Mouse (Mus musculus) hindbrain, embryonic 11.5 days (tissue): ENCODE measurements at regions not wholly inside any gene's neighbourhood (a gene's known extent, or its start where the extent isn't known, plus 50 kb on each side); places are given as distances from the start of the nearest gene placed in this dataset.

Experiments
- ATAC-seq: fragments of 200-750 bp; cut with Nextera tagmentation; 2 replicates; pipeline ENCODE4 v1.8.0; 2017; ENCODE audit warnings: mild to moderate bottlenecking, moderate TSS enrichment, moderate library complexity; ENCODE audit not compliant: low FRiP score
- DNase-seq: peaks from one replicate; pipeline ENCODE4 v3.0.0-alpha.2; 2015; ENCODE audit warnings: low spot score
- H3K27ac ChIP-seq: fragments of 300-500 bp; sonication (generic); 2 replicates; pipeline ENCODE4 v1.5.1; 2014; ENCODE audit warnings: mild to moderate bottlenecking, low read depth, low read length
- H3K27me3 ChIP-seq: fragments of 300-500 bp; sonication (generic); 2 replicates; pipeline ENCODE4 v1.6.1; 2014; ENCODE audit warnings: mild to moderate bottlenecking, low read length, moderate library complexity, mixed read lengths; ENCODE audit not compliant: control insufficient read depth, insufficient read depth
- H3K36me3 ChIP-seq: fragments of 300-500 bp; sonication (generic); 2 replicates; pipeline ENCODE4 v1.6.1; 2014; ENCODE audit warnings: mild to moderate bottlenecking, low read length, moderate library complexity, mixed read lengths; ENCODE audit not compliant: control insufficient read depth, insufficient read depth
- H3K4me1 ChIP-seq: fragments of 300-500 bp; sonication (generic); replicated peaks from 2 replicates; pipeline ENCODE4 v1.6.1; 2014; ENCODE audit warnings: low read length, mixed read lengths; ENCODE audit not compliant: control insufficient read depth, insufficient read depth
- H3K4me2 ChIP-seq: fragments of 300-500 bp; sonication (generic); replicated peaks from 2 replicates; pipeline ENCODE4 v1.6.1; 2014; ENCODE audit warnings: mild to moderate bottlenecking, low read depth, low read length
- H3K4me3 ChIP-seq: fragments of 300-500 bp; sonication (generic); 2 replicates; pipeline ENCODE4 v1.5.1; 2014; ENCODE audit warnings: low read depth, low read length
- H3K9ac ChIP-seq: fragments of 300-500 bp; sonication (generic); 2 replicates; pipeline ENCODE4 v1.6.1; 2014; ENCODE audit warnings: low read depth, low read length
- H3K9me3 ChIP-seq: fragments of 300-500 bp; sonication (generic); 2 replicates; pipeline ENCODE4 v1.6.1; 2016; ENCODE audit warnings: low read length; ENCODE audit not compliant: control insufficient read depth
- WGBS: fragments of 180-500 bp; shearing (Covaris S2); extraction: QIAGEN DNeasy Blood & Tissue Kit; methylation state at CpG from one replicate; pipeline ENCODE4 v1.1.7; 2014; 5-methylcytosine and 5-hydroxymethylcytosine counted together

DNA sequence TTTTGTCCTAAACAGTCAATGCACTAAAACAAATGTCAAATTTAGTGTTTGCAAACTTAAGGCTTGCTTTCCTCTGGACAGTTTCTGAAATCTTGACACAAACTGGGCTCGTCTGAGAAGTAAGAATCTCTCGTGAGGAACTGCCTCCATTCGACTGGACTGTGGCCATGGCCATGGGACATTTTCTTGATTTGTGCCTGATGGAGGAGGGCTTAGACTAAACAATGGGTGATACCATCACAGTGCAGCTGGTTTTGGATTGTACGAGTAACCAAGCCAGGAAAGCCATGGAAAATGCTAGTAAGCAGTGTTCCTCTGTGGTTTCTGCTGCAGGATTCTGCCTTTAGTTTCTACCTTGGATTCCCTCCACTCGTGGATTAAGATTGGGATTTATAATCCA lies 121.0 kb upstream of the Mmadhc start:
- ATAC-seq (no peak), DNase-seq (no peak)
- H3K4me1 ChIP-seq, result no peaks in the 10 kb centered on the region
- H3K27ac ChIP-seq, result no peak overlapping the region
- H3K9ac ChIP-seq, result no peak overlapping the region
- no peaks in the 10 kb centered on the region for H3K9me3 ChIP-seq
- H3K4me2 ChIP-seq, result no peak overlapping the region
- H3K27me3 ChIP-seq, result no peaks in the 10 kb centered on the region
- no peak overlapping the region for H3K4me3 ChIP-seq
- H3K36me3 ChIP-seq, result no peaks in the 10 kb centered on the region
- 83% methylated on average over 5 of the region's 5 CpGs for WGBS

DNA sequence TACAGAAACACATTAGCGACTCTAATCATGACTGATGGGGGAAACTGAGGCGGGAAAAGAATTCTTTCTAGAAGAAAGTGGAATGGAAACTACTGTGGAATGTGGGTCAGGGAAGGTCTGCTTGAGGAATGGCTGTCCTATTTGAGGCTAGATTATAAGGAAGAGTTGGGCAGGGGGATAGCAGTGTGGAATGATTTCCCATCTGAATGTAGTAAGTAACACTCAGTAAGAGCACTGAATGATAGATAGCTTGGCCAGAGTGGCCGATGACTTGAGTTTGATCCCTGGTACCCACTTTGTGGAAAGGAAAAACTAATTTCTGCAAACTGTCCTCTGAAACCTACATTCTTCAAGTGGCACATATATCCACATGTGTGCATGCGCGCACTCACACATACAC lies 120.5 kb upstream of the Mmadhc start:
- H3K9me3 ChIP-seq, result no peaks in the 10 kb centered on the region
- H3K4me1 ChIP-seq, result no peaks in the 10 kb centered on the region
- 97% methylated on average over 5 of the region's 5 CpGs for WGBS
- no peaks in the 10 kb centered on the region for H3K27me3 ChIP-seq
- no peak for ATAC-seq
- H3K36me3 ChIP-seq, result no peaks in the 10 kb centered on the region
- no peak overlapping the region for H3K27ac ChIP-seq
- no peak for DNase-seq
- no peak overlapping the region for H3K4me2 ChIP-seq
- H3K9ac ChIP-seq, result no peak overlapping the region
- H3K4me3 ChIP-seq, result no peak overlapping the region

DNA sequence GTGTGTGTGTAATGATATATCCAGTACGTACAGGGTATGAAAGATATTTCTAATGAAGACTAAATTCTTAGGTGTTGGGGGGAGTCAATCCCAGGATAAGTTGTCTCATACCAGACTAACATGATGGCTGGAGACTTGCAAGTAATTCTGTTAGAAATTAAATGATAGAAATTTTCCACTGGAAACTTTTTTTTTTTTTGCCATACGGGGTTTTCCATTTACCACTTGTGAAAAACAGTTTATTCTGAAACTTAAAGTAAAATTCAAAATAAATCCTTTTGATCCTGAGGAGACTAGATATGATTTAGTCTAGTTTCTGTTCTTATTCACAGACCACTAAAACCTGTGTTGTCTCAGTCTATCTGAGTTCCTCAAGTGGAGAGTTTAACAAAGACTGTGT lies 119.5 kb upstream of the Mmadhc start:
- Histone ChIP-seq H3K27me3 (no peaks in the 10 kb centered on the region), H3K9ac (no peak overlapping the region), H3K27ac (no peak overlapping the region), H3K36me3 (no peaks in the 10 kb centered on the region), H3K9me3 (no peaks in the 10 kb centered on the region), H3K4me1 (no peaks in the 10 kb centered on the region), H3K4me3 (no peak overlapping the region), H3K4me2 (no peak overlapping the region)
- no peak for ATAC-seq
- WGBS, result 95% methylated on average over 2 of the region's 2 CpGs
- DNase-seq, result no peak

DNA sequence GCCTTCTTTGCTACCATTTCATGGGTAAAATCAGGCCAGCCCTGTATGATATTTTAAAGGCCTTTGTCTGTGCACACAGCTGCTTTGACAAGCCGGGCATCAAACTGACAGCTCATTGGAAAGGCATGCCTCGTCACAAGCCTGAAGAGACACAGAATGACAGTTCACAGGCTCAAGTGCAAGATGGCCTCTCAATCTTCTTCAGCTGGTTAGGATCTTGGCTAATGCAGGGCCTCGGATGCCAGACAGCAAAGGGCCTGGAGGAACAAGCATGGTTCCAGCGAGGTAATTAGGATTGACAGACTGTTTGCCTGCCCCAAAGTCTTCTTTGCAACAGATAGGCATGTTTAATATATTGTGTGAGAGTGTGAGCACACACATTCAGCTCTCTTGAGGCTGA lies 109.3 kb upstream of the Mmadhc start:
- DNase-seq, result no peak
- H3K4me2 ChIP-seq, result no peak overlapping the region
- no peaks in the 10 kb centered on the region for H3K36me3 ChIP-seq
- H3K9me3 ChIP-seq, result no peaks in the 10 kb centered on the region
- H3K4me1 ChIP-seq, result no peaks in the 10 kb centered on the region
- no peak overlapping the region for H3K27ac ChIP-seq
- no peak for ATAC-seq
- H3K9ac ChIP-seq, result no peak overlapping the region
- WGBS, result 62% methylated on average over 4 of the region's 4 CpGs
- no peak overlapping the region for H3K4me3 ChIP-seq
- no peaks in the 10 kb centered on the region for H3K27me3 ChIP-seq

DNA sequence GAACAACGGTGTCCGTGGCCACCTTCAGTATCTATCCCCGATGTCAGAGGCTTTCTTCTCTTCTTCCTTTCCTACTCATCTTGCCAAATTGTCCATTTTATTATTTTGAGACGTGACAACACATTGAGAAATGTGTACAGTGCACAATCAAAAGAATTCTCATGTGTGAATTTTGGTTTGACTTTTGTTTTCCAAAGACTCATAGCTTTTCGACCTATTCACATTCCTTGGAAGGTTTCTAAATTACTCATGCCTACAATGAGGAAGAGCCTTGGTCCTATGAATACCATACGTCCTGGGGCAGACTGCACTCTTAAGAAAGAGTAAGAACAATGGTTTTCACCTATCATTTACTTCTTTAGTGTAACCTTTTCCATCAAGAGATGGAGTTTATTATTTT lies 106.5 kb upstream of the Mmadhc start:
- Histone ChIP-seq H3K27me3 (no peaks in the 10 kb centered on the region), H3K4me3 (no peak overlapping the region), H3K9ac (no peak overlapping the region), H3K36me3 (no peaks in the 10 kb centered on the region), H3K9me3 (no peaks in the 10 kb centered on the region), H3K4me1 (no peaks in the 10 kb centered on the region), H3K27ac (no peak overlapping the region), H3K4me2 (no peak overlapping the region)
- DNase-seq (no peak), ATAC-seq (no peak)
- 91% methylated on average over 6 of the region's 6 CpGs for WGBS

DNA sequence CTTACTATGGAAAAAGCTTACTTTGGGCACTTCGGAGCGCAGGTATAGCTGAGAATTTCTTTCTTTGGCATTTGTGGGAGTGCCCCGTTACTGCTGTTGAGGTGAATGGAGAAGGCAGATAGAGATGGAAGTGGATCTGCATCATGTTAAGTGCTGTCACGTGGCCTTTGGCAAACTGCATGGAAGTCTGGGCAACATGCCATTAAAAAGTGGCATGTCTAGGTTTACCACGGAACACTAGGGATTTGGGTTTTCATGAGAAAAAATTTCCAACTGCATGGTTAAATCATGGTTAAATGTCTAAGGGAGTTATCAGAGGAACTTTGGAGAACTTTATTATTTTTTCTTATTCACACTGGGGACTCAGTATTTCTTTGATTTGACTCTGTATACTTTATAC lies 102.0 kb upstream of the Mmadhc start:
- Histone ChIP-seq H3K27ac (no peak overlapping the region), H3K4me3 (no peak overlapping the region), H3K27me3 (no peaks in the 10 kb centered on the region), H3K9me3 (no peaks in the 10 kb centered on the region), H3K9ac (no peak overlapping the region), H3K36me3 (no peaks in the 10 kb centered on the region), H3K4me1 (no peaks in the 10 kb centered on the region), H3K4me2 (no peak overlapping the region)
- DNase-seq, result no peak
- ATAC-seq, result no peak
- WGBS, result 94% methylated on average over 5 of the region's 5 CpGs

DNA sequence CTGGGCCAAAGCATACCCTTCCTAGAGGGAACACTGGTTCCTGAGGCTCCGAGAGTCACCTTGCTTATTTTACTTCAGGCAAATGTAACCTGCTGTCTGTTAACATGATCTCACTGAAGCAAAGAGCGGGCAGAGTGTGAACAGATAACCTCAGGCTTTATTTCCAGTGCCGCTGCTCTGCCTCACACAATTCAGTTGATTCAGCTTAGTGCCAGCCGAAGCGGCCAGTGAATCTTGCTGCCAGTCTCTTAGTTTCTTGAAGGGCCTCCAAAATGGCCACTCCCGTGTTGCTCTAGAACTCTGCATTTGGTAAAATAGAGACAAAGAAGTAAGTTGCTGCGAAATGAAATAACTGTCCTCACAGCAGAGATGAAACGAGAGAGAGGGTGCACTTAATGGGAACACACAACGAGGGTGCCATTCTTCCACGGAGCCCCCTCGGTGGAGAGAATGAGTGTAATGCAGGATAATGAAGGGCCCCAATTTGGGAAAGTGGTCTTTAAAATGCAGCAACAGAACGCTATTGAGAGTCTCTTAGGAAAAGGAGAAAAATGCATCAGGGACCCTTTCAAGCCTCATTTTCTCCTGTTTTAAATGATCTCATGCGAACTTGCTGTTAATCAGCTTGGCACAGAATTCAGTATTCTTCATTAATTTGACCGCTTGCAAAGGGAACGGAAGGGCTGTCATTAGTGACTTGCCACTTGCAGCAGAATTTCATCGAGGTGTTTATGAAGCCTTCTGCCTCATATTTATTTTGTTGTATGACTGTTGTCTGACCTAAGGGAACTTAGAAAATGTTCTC lies 81.2 kb upstream of the Mmadhc start:
- no peaks in the 10 kb centered on the region for H3K9me3 ChIP-seq
- ATAC-seq (no peak), DNase-seq (no peak)
- no peaks in the 10 kb centered on the region for H3K36me3 ChIP-seq
- no peak overlapping the region for H3K4me2 ChIP-seq
- no peaks in the 10 kb centered on the region for H3K27me3 ChIP-seq
- WGBS, result 85% methylated on average over 16 of the region's 16 CpGs
- H3K9ac ChIP-seq, result no peak overlapping the region
- H3K27ac ChIP-seq, result no peak overlapping the region
- H3K4me1 ChIP-seq, result no peaks in the 10 kb centered on the region
- no peak overlapping the region for H3K4me3 ChIP-seq

DNA sequence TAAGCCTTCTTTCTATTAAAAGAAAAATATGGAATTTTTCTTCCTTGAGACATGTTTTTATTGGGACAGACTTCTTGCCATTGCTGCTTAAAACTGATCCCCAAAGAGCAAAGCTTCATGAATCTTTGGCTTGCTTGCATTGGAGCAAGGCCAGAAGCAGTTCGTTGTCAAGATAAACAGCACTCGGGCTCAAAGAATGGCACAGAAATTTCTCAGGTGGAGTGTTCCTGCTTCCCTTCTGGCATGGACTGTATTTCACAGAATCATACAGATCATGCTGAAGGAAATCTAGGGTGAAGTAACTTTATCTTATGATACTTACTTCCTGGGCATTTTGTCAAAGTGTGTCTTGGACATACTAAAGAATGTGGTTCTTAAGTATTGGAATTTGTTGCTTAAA lies 77.0 kb upstream of the Mmadhc start:
- ATAC-seq, result no peak
- 78% methylated on average over 2 of the region's 2 CpGs for WGBS
- no peak overlapping the region for H3K4me3 ChIP-seq

DNA sequence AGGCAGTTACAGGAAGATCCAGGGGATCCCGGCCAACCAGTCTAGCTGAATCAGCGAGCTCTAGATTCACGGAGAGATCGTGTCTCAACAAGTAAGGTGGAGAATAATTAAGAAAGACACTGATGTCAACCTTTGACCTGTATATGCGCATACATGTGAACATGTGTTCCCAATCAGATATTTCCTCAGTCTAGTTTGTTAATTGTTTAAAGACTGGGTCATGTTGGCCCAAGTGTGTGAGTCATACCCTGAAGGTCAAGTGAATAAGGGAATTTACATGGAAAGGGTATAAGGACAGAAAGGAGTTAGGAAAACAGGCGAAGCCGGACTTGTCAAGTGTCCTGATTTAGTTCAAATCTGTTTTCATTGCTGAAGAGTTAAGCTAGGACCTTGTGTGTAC lies 76.4 kb upstream of the Mmadhc start:
- H3K36me3 ChIP-seq, result no peaks in the 10 kb centered on the region
- DNase-seq, result no peak
- ATAC-seq, result no peak
- H3K27ac ChIP-seq, result no peak overlapping the region
- no peaks in the 10 kb centered on the region for H3K9me3 ChIP-seq
- H3K4me3 ChIP-seq, result no peak overlapping the region
- no peaks in the 10 kb centered on the region for H3K4me1 ChIP-seq
- 87% methylated on average over 7 of the region's 7 CpGs for WGBS
- no peaks in the 10 kb centered on the region for H3K27me3 ChIP-seq
- H3K4me2 ChIP-seq, result no peak overlapping the region
- no peak overlapping the region for H3K9ac ChIP-seq

More for the DNA sequence above, 77.0 kb upstream of the Mmadhc start:
- DNase-seq, result no peak
- Histone ChIP-seq H3K36me3 (no peaks in the 10 kb centered on the region), H3K9ac (no peak overlapping the region), H3K4me1 (no peaks in the 10 kb centered on the region), H3K9me3 (no peaks in the 10 kb centered on the region), H3K27me3 (no peaks in the 10 kb centered on the region), H3K4me2 (no peak overlapping the region), H3K27ac (no peak overlapping the region)
